Mouse (Mus musculus) heart, adult 2 months (tissue): Measurements from ENCODE around the gene Sdhd. TPM values are rescaled to one million over a fixed set of nuclear protein-coding genes. Genes with fewer than 3 reads are reported as not detected.

ENCODE experiments used
- DNase-seq, 2 experiments: peaks; one replicate each; pipeline ENCODE4 v3.0.0; 2021
- H3K27ac ChIP-seq: fragments of 200-600 bp; 2 replicates; pipeline ENCODE4 v1.8.1; 2022
- H3K27me3 ChIP-seq: fragments of 200-500 bp; 2 replicates; pipeline ENCODE4 v1.6.1; 2012; ENCODE audit warnings: mild to moderate bottlenecking, low read length, inconsistent platforms, mixed read lengths; ENCODE audit not compliant: control insufficient read depth, insufficient read depth
- H3K36me3 ChIP-seq: fragments of 200-500 bp; 2 replicates; pipeline ENCODE4 v1.6.1; 2012; ENCODE audit warnings: low read length, inconsistent platforms; ENCODE audit not compliant: control insufficient read depth, insufficient read depth
- H3K4me1 ChIP-seq: fragments of 200-500 bp; 2 replicates; pipeline ENCODE4 v1.6.1; 2011; ENCODE audit warnings: low read length; ENCODE audit not compliant: control insufficient read depth, insufficient read depth
- H3K4me3 ChIP-seq: fragments of 200-600 bp; 2 replicates; pipeline ENCODE4 v1.8.1; 2022
- H3K79me2 ChIP-seq: fragments of 200-500 bp; replicated peaks from 2 replicates; pipeline ENCODE4 v1.6.1; 2012; ENCODE audit warnings: mild to moderate bottlenecking, inconsistent platforms, low read length, moderate library complexity, mixed read lengths; ENCODE audit not compliant: control insufficient read depth, insufficient read depth
- H3K9ac ChIP-seq: fragments of 200-500 bp; 2 replicates; pipeline ENCODE4 v1.6.1; 2012; ENCODE audit warnings: low read depth, mild to moderate bottlenecking, control low read depth, inconsistent platforms, low read length, mixed read lengths
- CTCF ChIP-seq: fragments of 200-600 bp; IDR thresholded peaks from 2 replicates; pipeline ENCODE4 v1.8.1; 2022; ENCODE audit warnings: antibody characterized with exemption, mild to moderate bottlenecking, moderate library complexity
- EP300 ChIP-seq: fragments of 200-500 bp; IDR thresholded peaks from 2 replicates; pipeline ENCODE4 v1.6.1; 2011; ENCODE audit warnings: low read depth, low read length, control low read depth; ENCODE audit not compliant: insufficient read depth
- POLR2A ChIP-seq: fragments of 200-500 bp; IDR thresholded peaks from 2 replicates; pipeline ENCODE4 v1.6.1; 2011; ENCODE audit warnings: mild to moderate bottlenecking, low read depth, low read length, control low read depth; ENCODE audit not compliant: insufficient read depth
- WGBS: fragments of 180-500 bp; shearing (Covaris S2); methylation state at CpG from one replicate; pipeline ENCODE4 v1.1.7; 2018; 5-methylcytosine and 5-hydroxymethylcytosine counted together
- intact Hi-C: fragments of 180-260 bp; cut with DNase I; formaldehyde crosslinking; loops from one replicate; pipeline ENCODE4 v1.15.1; 2025
- polyA plus RNA-seq: library from polyadenylated mRNA; depleted of rRNA; stranded (reverse); fragments of >200 nt; gene quantifications from 2 replicates; pipeline ENCODE4 v1.2.3, GENCODE M21; 2012
- total RNA-seq, 2 experiments: library from RNA; stranded (reverse); gene quantifications; 2 replicates each; pipeline ENCODE4 v1.2.3; 2021

Sdhd gene
- total and polyA plus RNA-seq, 3 experiments: 593 to 722 (median 673) TPM

GRCm38 (mm10) chr9:50561918-50562360 is 41.7 kb downstream of the Sdhd start:
- DNase-seq: no peak
- no peaks in the 10 kb centered on the region for H3K4me1 ChIP-seq
- TF ChIP-seq POLR2A: no peak
- no peak for TF ChIP-seq CTCF
- no peak for TF ChIP-seq EP300
- H3K79me2 ChIP-seq: no peaks in the 10 kb centered on the region
- no peak overlapping the region for H3K9ac ChIP-seq
- WGBS: 78% methylated on average over 2 of the region's 2 CpGs
- H3K36me3 ChIP-seq: no peaks in the 10 kb centered on the region
- intact Hi-C loops: no loop called here
- no peaks in the 10 kb centered on the region for H3K27me3 ChIP-seq
- H3K4me3 ChIP-seq: no peak overlapping the region
- H3K27ac ChIP-seq: no peak overlapping the region

GRCm38 (mm10) chr9:50561145-50561917 is 42.3 kb downstream of the Sdhd start, which contains the start of gene Tex12:
Gene Tex12 (minus strand): TSS chr9:50561325.
- TF ChIP-seq CTCF: no peak
- TF ChIP-seq POLR2A: no peak
- TF ChIP-seq EP300: no peak
- no peak within 1 kb of the TSS for H3K27ac ChIP-seq
- no peak within 1 kb of the TSS for H3K4me3 ChIP-seq
- H3K36me3 ChIP-seq: no peaks in the 10 kb centered on the region
- no peak for DNase-seq
- H3K27me3 ChIP-seq: no peaks in the 10 kb centered on the region
- H3K79me2 ChIP-seq: no peaks in the 10 kb centered on the region
- intact Hi-C loops: no loop called here
- no peaks in the 10 kb centered on the region for H3K4me1 ChIP-seq
- WGBS: 85% methylated on average over 38 of the region's 38 CpGs
- H3K9ac ChIP-seq: no peak within 1 kb of the TSS

- Histone ChIP-seq H3K79me2 (no peaks in the 10 kb centered on the region), H3K27ac (peak within 1 kb of the TSS; percentile 31; the same call in 1 of the 2 replicates), H3K4me1 (no peaks in the 10 kb centered on the region), H3K9ac (no peak within 1 kb of the TSS), H3K4me3 (no peak within 1 kb of the TSS; the same call in 1 of the 2 replicates), H3K36me3 (no peaks in the 10 kb centered on the region), H3K27me3 (no peaks in the 10 kb centered on the region)
- intact Hi-C loops: no loop called here
- TF ChIP-seq POLR2A: no peak
- TF ChIP-seq CTCF: no peak
- no peak for TF ChIP-seq EP300
- DNase-seq: no peak
- WGBS: 65% methylated on average over 2 of the region's 2 CpGs
These were observed 48.5 kb downstream of the Sdhd start, which contains the start of gene Bco2 for GRCm38 (mm10) chr9:50555094-50555446. Gene Bco2 (minus strand): TSS chr9:50555181.

GRCm38 (mm10) chr9:50554241-50555093 is 49.1 kb downstream of the Sdhd start, which contains the start of gene Il18:
Gene Il18 (plus strand): TSS chr9:50554827.
- Histone ChIP-seq H3K4me3 (no peak within 1 kb of the TSS; the same call in 1 of the 2 replicates), H3K79me2 (no peaks in the 10 kb centered on the region)

GRCm38 (mm10) chr9:50553547-50553946 is 50.1 kb downstream of the Sdhd start:
- Histone ChIP-seq H3K27me3 (no peaks in the 10 kb centered on the region), H3K36me3 (no peaks in the 10 kb centered on the region), H3K9ac (no peak overlapping the region), H3K27ac (no peak overlapping the region), H3K79me2 (no peaks in the 10 kb centered on the region), H3K4me1 (no peaks in the 10 kb centered on the region), H3K4me3 (no peak overlapping the region)
- 35% methylated on average over 2 of the region's 2 CpGs for WGBS
- intact Hi-C loops: no loop called here
- DNase-seq: no peak
- no peak for TF ChIP-seq EP300
- TF ChIP-seq CTCF: no peak
- TF ChIP-seq POLR2A: no peak

More at GRCm38 (mm10) chr9:50554241-50555093, 49.1 kb downstream of the Sdhd start, which contains the start of gene Il18:
- WGBS: 32% methylated on average over 12 of the region's 12 CpGs
- Histone ChIP-seq H3K27ac (peak within 1 kb of the TSS; percentile 31; the same call in 1 of the 2 replicates), H3K27me3 (no peaks in the 10 kb centered on the region), H3K4me1 (no peaks in the 10 kb centered on the region), H3K36me3 (no peaks in the 10 kb centered on the region), H3K9ac (no peak within 1 kb of the TSS)
- intact Hi-C loops: no loop called here
- DNase-seq: peak; percentile 38 to 49
- TF ChIP-seq CTCF: no peak
- 0 out of 2 replicates have a peak, but pooled peaks have one; percentile 13 for TF ChIP-seq POLR2A
- no peak for TF ChIP-seq EP300
